Mouse (Mus musculus) lung, embryonic 16.5 days (tissue): ENCODE results near the gene Ccnjl. TPM values are rescaled to one million over a fixed set of nuclear protein-coding genes. Genes with fewer than 3 reads are reported as not detected.
A peak's percentile ranks its signal among the peaks of the same experiment; 100 is the strongest.

Experiments used
- ATAC-seq: fragments of 200-750 bp; cut with Nextera tagmentation; 2 replicates; pipeline ENCODE4 v1.8.0; 2017; ENCODE audit warnings: low read depth, mild to moderate bottlenecking, moderate library complexity
- H3K27ac ChIP-seq: fragments of 300-500 bp; sonication (generic); 2 replicates; pipeline ENCODE4 v1.5.1; 2014; ENCODE audit warnings: mild to moderate bottlenecking, control low read depth, low read length
- H3K27me3 ChIP-seq: fragments of 300-500 bp; sonication (generic); 2 replicates; pipeline ENCODE4 v1.6.1; 2014; ENCODE audit warnings: low read depth, low read length, mixed read lengths; ENCODE audit not compliant: control insufficient read depth, insufficient read depth
- H3K36me3 ChIP-seq: fragments of 300-500 bp; sonication (generic); 2 replicates; pipeline ENCODE4 v1.6.1; 2014; ENCODE audit warnings: low read length; ENCODE audit not compliant: control insufficient read depth, insufficient read depth
- H3K4me1 ChIP-seq: fragments of 300-500 bp; sonication (generic); replicated peaks from 2 replicates; pipeline ENCODE4 v1.6.1; 2014; ENCODE audit warnings: low read length, mixed read lengths; ENCODE audit not compliant: control insufficient read depth, insufficient read depth
- H3K4me2 ChIP-seq: fragments of 300-500 bp; sonication (generic); 2 replicates; pipeline ENCODE4 v1.6.1; 2014; ENCODE audit warnings: low read depth, low read length, control low read depth
- H3K4me3 ChIP-seq: fragments of 300-500 bp; sonication (generic); 2 replicates; pipeline ENCODE4 v1.5.1; 2014; ENCODE audit warnings: mild to moderate bottlenecking, low read length, control low read depth
- H3K9ac ChIP-seq: fragments of 300-500 bp; sonication (generic); 2 replicates; pipeline ENCODE4 v1.6.1; 2014; ENCODE audit warnings: low read length, control low read depth
- H3K9me3 ChIP-seq: fragments of 300-500 bp; sonication (generic); 2 replicates; pipeline ENCODE4 v1.6.1; 2016; ENCODE audit warnings: low read length; ENCODE audit not compliant: control insufficient read depth
- WGBS: fragments of 180-500 bp; shearing (Covaris S2); extraction: QIAGEN DNeasy Blood & Tissue Kit; methylation state at CpG from one replicate; pipeline ENCODE4 v1.1.7; 2014; 5-methylcytosine and 5-hydroxymethylcytosine counted together
- polyA plus RNA-seq: library from polyadenylated mRNA; unstranded; fragments of >200 nt; fragmentation: Nextera tagmentation; extraction: Ambion mirVana; gene quantifications from 2 replicates; pipeline ENCODE4 v1.2.1, GENCODE M21; 2015

Gene Ccnjl
- polyA plus RNA-seq, 1 experiment from 2014 or later, result 20.0 TPM

- Histone ChIP-seq H3K4me1 (peaks cover under 1% of the 10 kb centered on the region; the same call in 1 of the 2 replicates), H3K27ac (no peak overlapping the region), H3K36me3 (no peaks in the 10 kb centered on the region; the same call in 1 of the 2 replicates), H3K9ac (no peak overlapping the region), H3K4me3 (no peak overlapping the region), H3K4me2 (no peak overlapping the region), H3K9me3 (no peaks in the 10 kb centered on the region), H3K27me3 (no peaks in the 10 kb centered on the region)
- no peak for ATAC-seq
- 21% methylated on average over 6 of the region's 6 CpGs for WGBS
Observed at GRCm38 (mm10) chr11:43539863-43540262, 11.3 kb downstream of the Ccnjl start.

- Histone ChIP-seq H3K9ac (no peak overlapping the region), H3K4me3 (no peak overlapping the region), H3K27me3 (no peaks in the 10 kb centered on the region), H3K36me3 (no peaks in the 10 kb centered on the region), H3K4me1 (peaks cover 24% of the 10 kb centered on the region), H3K27ac (no peak overlapping the region), H3K4me2 (no peak overlapping the region), H3K9me3 (no peaks in the 10 kb centered on the region)
- ATAC-seq, result no peak
- WGBS, result 57% methylated on average over 15 of the region's 15 CpGs
Observed at GRCm38 (mm10) chr11:43543711-43544466, 15.3 kb downstream of the Ccnjl start.

- H3K4me3 ChIP-seq, result no peak overlapping the region
- no peaks in the 10 kb centered on the region for H3K27me3 ChIP-seq
- no peak overlapping the region for H3K27ac ChIP-seq
- H3K9ac ChIP-seq, result no peak overlapping the region
- no peak overlapping the region for H3K4me2 ChIP-seq
- 66% methylated on average over 7 of the region's 7 CpGs for WGBS
- H3K9me3 ChIP-seq, result no peaks in the 10 kb centered on the region
- H3K36me3 ChIP-seq, result no peaks in the 10 kb centered on the region
- no peak for ATAC-seq
- peaks cover 33% of the 10 kb centered on the region for H3K4me1 ChIP-seq
Observed at GRCm38 (mm10) chr11:43544819-43545218, 16.2 kb downstream of the Ccnjl start.

- no peak overlapping the region for H3K4me2 ChIP-seq
- no peaks in the 10 kb centered on the region for H3K9me3 ChIP-seq
- H3K27ac ChIP-seq, result no peak overlapping the region
- H3K9ac ChIP-seq, result no peak overlapping the region
- no peaks in the 10 kb centered on the region for H3K36me3 ChIP-seq
- peaks cover 44% of the 10 kb centered on the region for H3K4me1 ChIP-seq
- no peak for ATAC-seq
- H3K4me3 ChIP-seq, result no peak overlapping the region
- 43% methylated on average over 16 of the region's 16 CpGs for WGBS
- no peaks in the 10 kb centered on the region for H3K27me3 ChIP-seq
Observed at GRCm38 (mm10) chr11:43545873-43546475, 17.4 kb downstream of the Ccnjl start.

GRCm38 (mm10) chr11:43546678-43547077, 18.1 kb downstream of the Ccnjl start:
- Histone ChIP-seq H3K27me3 (no peaks in the 10 kb centered on the region), H3K4me3 (no peak overlapping the region), H3K9me3 (no peaks in the 10 kb centered on the region), H3K4me2 (no peak overlapping the region), H3K36me3 (no peaks in the 10 kb centered on the region), H3K4me1 (peaks cover 44% of the 10 kb centered on the region), H3K9ac (no peak overlapping the region), H3K27ac (peak overlapping the region; percentile 11)
- WGBS, result 59% methylated on average over 4 of the region's 4 CpGs
- no peak for ATAC-seq

- no peaks in the 10 kb centered on the region for H3K36me3 ChIP-seq
- H3K4me3 ChIP-seq, result no peak overlapping the region
- peak overlapping the region; percentile 97 for H3K27ac ChIP-seq
- peak; percentile 80 for ATAC-seq
- WGBS, result 10% methylated on average over 7 of the region's 7 CpGs
- H3K9me3 ChIP-seq, result no peaks in the 10 kb centered on the region
- peak overlapping the region; percentile 48 for H3K9ac ChIP-seq
- H3K4me1 ChIP-seq, result peaks cover 44% of the 10 kb centered on the region
- H3K27me3 ChIP-seq, result no peaks in the 10 kb centered on the region
- H3K4me2 ChIP-seq, result peak overlapping the region; percentile 30; the same call in 1 of the 2 replicates
Observed at GRCm38 (mm10) chr11:43548148-43548547, 19.6 kb downstream of the Ccnjl start.

GRCm38 (mm10) chr11:43548657-43549435, 20.3 kb downstream of the Ccnjl start:
- Histone ChIP-seq H3K4me2 (peak overlapping the region; percentile 30; the same call in 1 of the 2 replicates), H3K9me3 (no peaks in the 10 kb centered on the region), H3K27me3 (no peaks in the 10 kb centered on the region), H3K4me3 (no peak overlapping the region), H3K36me3 (no peaks in the 10 kb centered on the region), H3K9ac (peak overlapping the region; percentile 48), H3K27ac (peak overlapping the region; percentile 97), H3K4me1 (peaks cover 44% of the 10 kb centered on the region)
- WGBS, result 17% methylated on average over 12 of the region's 12 CpGs
- ATAC-seq, result peak; percentile 72

GRCm38 (mm10) chr11:43549701-43550100, 21.1 kb downstream of the Ccnjl start:
- H3K9ac ChIP-seq, result peak overlapping the region; percentile 48; the same call in 1 of the 2 replicates
- peak; percentile 51 for ATAC-seq
- no peaks in the 10 kb centered on the region for H3K9me3 ChIP-seq
- peaks cover 44% of the 10 kb centered on the region for H3K4me1 ChIP-seq
- no peak overlapping the region for H3K4me3 ChIP-seq
- H3K36me3 ChIP-seq, result no peaks in the 10 kb centered on the region
- 19% methylated on average over 11 of the region's 11 CpGs for WGBS
- H3K4me2 ChIP-seq, result peak overlapping the region; percentile 26
- H3K27ac ChIP-seq, result peak overlapping the region; percentile 97
- no peaks in the 10 kb centered on the region for H3K27me3 ChIP-seq

GRCm38 (mm10) chr11:43551756-43552155, 23.2 kb downstream of the Ccnjl start:
- H3K27ac ChIP-seq, result no peak overlapping the region

More at GRCm38 (mm10) chr11:43551756-43552155, 23.2 kb downstream of the Ccnjl start:
- no peak for ATAC-seq
- Histone ChIP-seq H3K27me3 (no peaks in the 10 kb centered on the region), H3K9me3 (no peaks in the 10 kb centered on the region), H3K4me2 (no peak overlapping the region), H3K4me3 (no peak overlapping the region), H3K36me3 (0 out of 2 replicates have a peak, but pooled peaks cover under 1% of the 10 kb centered on the region), H3K9ac (no peak overlapping the region), H3K4me1 (peaks cover 36% of the 10 kb centered on the region)
- 84% methylated on average over 3 of the region's 3 CpGs for WGBS
